ENCODE assay signal across 10 mouse cellular contexts in the genomic region with DNA sequence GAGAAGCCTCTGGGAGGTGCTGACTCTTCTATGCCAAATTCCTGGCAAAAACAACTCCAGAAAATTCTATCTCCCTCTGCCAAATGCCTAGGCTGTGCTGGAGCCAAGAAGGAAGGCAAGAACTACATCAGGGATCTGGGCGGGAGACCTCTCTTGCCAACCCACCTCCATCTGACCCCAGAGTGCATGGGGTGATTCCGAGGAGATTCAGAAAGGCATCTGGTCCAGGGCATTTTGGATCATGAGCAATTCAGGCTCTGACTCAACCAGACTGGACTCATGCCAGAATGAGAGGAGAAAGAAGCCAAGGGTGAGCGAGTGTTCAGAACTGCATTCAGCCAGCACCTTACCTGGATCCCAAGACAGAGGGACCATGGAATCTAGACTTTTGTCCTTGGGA.
DNase-seq lines count a peak whose midpoint lies in the region; ATAC-seq lines count a peak whose summit lies in the region.
"Had no signal": no experiment of that assay in that cellular context is flagged by ENCODE, and none has a peak within 500 bp of the region (broad histone marks: within the 10 kb centered on the region; RNA-seq: fewer than 3 reads in every experiment).

No protein-coding gene starts in this region.

- H3K4me3 ChIP-seq in forebrain, embryonic 16.5 days (replicated peaks; ENCODE audit: low read length), result no peak overlapping the region
- H3K4me3 ChIP-seq in forebrain, embryonic 13.5 days, result no peak overlapping the region
- H3K4me3 ChIP-seq: neural tube, embryonic 12.5 days had no signal

- H3K4me1 ChIP-seq in forebrain, embryonic 16.5 days (replicated peaks; ENCODE audit: control insufficient read depth, insufficient read depth, low read length), result peaks cover 6% of the 10 kb centered on the region
- no peaks in the 10 kb centered on the region for H3K4me1 ChIP-seq in forebrain, embryonic 13.5 days
- H3K4me1 ChIP-seq: neural tube, embryonic 12.5 days had no signal

- DNase-seq in urinary bladder, adult 18-20 months (ENCODE audit: low spot score in 2 of 2), result peak; percentile 28 to 59
- no peak for DNase-seq in urinary bladder, postnatal 10 days (ENCODE audit: low spot score)
- peak; percentile 18 to 36 for DNase-seq in gastrocnemius, adult 8-10 months (ENCODE audit: low spot score in 2 of 2)
- peak; percentile 65 to 73 for DNase-seq in urinary bladder, postnatal 36 days (ENCODE audit: low spot score in 2 of 2)
- DNase-seq in yolk sac, embryonic 10.5 days (ENCODE audit: low spot score), result no peak
- DNase-seq in thymus, postnatal 36 days, result no peak
- DNase-seq: lung, embryonic 14.5 days had no signal

- no peaks in the 10 kb centered on the region for H3K27me3 ChIP-seq in forebrain, embryonic 16.5 days (replicated peaks; ENCODE audit: control insufficient read depth, insufficient read depth, low read length)
- no peaks in the 10 kb centered on the region for H3K27me3 ChIP-seq in forebrain, embryonic 13.5 days
- H3K27me3 ChIP-seq: neural tube, embryonic 12.5 days had no signal

- no peaks in the 10 kb centered on the region for H3K36me3 ChIP-seq in forebrain, embryonic 16.5 days (ENCODE audit: control insufficient read depth, insufficient read depth)
- no peaks in the 10 kb centered on the region for H3K36me3 ChIP-seq in forebrain, embryonic 13.5 days (ENCODE audit: poor library complexity, severe bottlenecking)
- H3K36me3 ChIP-seq: neural tube, embryonic 12.5 days had no signal

- no peak overlapping the region for H3K27ac ChIP-seq in forebrain, embryonic 16.5 days (ENCODE audit: low read length)
- no peak overlapping the region for H3K27ac ChIP-seq in forebrain, embryonic 13.5 days
- H3K27ac ChIP-seq: neural tube, embryonic 12.5 days had no signal

- H3K4me2 ChIP-seq in forebrain, embryonic 16.5 days (ENCODE audit: low read length), result no peak overlapping the region
- no peak overlapping the region for H3K4me2 ChIP-seq in forebrain, embryonic 13.5 days
- H3K4me2 ChIP-seq: lung, embryonic 14.5 days; neural tube, embryonic 12.5 days had no signal

- 0 out of 2 replicates have a peak, but pooled peaks have one; percentile 31 for ATAC-seq in forebrain, embryonic 16.5 days
- ATAC-seq in forebrain, embryonic 13.5 days, result no peak

- WGBS in forebrain, embryonic 16.5 days, result 63% methylated on average over 3 of the region's 3 CpGs
- 83% methylated on average over 3 of the region's 3 CpGs for WGBS in forebrain, embryonic 13.5 days

- no peak overlapping the region for H3K9ac ChIP-seq in forebrain, embryonic 16.5 days (replicated peaks; ENCODE audit: low read depth, low read length)
- H3K9ac ChIP-seq in forebrain, embryonic 13.5 days, result no peak overlapping the region
- H3K9ac ChIP-seq: lung, embryonic 14.5 days; neural tube, embryonic 12.5 days had no signal

- no peaks in the 10 kb centered on the region for H3K9me3 ChIP-seq in forebrain, embryonic 16.5 days (ENCODE audit: control insufficient read depth, low read length)
- H3K9me3 ChIP-seq in forebrain, embryonic 13.5 days (replicated peaks), result no peaks in the 10 kb centered on the region
- H3K9me3 ChIP-seq: neural tube, embryonic 12.5 days had no signal

Comparison
In these comparisons a context has a peak if more than half of its experiments do, and no peak if none do; other contexts are left out.
1. DNase-seq: peak in urinary bladder, adult 18-20 months (2 of 2), gastrocnemius, adult 8-10 months (2 of 2) and urinary bladder, postnatal 36 days (2 of 2); none in urinary bladder, postnatal 10 days (single experiment), yolk sac, embryonic 10.5 days (single experiment) and thymus, postnatal 36 days (0 of 2).